Mouse (Mus musculus): ENCODE data around the gene Olfr1104.

Olfr1104 gene

DNA sequence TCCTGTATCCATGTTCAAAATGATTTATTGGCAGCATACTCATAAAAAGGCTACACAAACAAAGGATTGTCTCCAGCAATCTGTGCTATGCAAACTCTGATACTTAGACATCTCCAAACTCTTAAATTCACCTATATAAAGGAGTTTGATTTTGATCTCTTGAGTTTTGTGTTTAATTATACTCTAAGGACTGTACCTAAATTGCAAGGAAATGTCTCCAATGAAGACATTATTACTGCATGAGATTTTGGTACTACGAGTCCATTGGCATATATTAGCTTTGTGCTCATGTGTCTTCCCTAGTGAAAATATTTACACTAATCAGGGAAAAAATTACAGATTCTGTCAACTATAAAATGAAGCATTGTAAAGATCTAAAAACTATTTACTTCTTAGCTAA is at the start of gene Olfr1104:
TSS of gene Olfr1104 (minus strand) at position 101 of the 400 bp plus-strand sequence.
- in situ Hi-C loops (cut with MboI, MseI): no loop called here

DNA sequence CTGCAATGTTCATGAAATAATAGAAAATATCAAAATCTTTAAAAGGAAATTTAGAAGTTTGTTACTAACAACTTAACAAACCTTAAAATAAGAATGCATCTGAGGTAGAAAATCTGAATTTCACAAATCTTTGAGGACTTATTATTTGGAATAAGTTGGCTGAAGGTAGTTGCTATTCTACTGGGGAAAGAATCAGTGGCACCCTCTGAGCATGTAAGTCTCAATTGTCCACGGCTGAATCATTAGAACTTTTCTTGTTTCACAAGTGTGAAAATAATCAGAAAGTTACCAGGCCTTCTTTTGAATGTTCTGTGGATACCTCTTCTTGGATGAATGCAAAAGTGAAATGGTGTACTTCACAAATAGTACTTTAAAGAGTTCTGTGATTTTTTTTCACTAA is 48.8 kb upstream of the Olfr1104 start, which contains the start of gene Olfr1107:
TSS of gene Olfr1107 (minus strand) at position 101 of the 400 bp plus-strand sequence.
- in situ Hi-C loops (cut with MboI, MseI): no loop called here

DNA sequence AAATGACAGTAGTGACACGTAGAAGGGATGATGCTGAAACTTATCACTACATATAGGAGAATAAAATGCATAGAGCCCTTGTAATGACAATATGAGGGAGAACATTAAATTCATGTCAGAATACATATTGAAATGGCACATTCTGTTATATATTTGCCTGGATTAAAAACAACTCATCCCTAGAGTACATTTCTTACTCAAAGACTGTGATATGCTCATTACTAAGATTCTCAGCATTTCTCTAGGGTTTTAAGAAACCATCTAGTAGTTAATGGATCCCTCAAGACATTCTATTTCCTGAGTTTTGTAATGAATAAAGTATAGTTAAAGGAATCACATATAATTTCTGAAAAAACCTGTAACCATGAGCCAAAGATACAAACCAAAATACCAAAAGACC is 25.3 kb upstream of the Olfr1104 start, which contains the start of gene Olfr1106:
TSS of gene Olfr1106 (minus strand) at position 101 of the 400 bp plus-strand sequence.
- in situ Hi-C loops (cut with MboI, MseI): no loop called here

DNA sequence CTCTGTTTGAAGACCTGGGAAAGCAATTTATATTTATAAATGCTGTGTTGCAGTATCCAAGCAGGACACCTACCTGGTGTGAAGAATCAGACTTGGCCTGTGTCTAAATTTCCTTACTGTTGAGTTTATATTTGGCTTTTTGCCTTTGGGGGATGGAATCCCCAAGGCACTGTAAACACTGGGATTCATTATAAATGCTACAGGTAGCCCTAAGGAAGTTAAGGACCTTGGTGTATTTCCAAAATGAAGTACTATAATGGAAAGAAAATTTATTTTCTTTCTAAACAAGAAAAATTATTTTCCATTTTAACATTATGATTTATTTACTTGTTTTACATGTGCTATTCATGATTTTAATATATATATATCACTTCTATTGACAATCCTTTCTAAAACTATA is 9.6 kb upstream of the Olfr1104 start, which contains the start of gene Olfr1105:
TSS of gene Olfr1105 (minus strand) at position 101 of the 400 bp plus-strand sequence.
- in situ Hi-C loops (cut with MboI, MseI): no loop called here

DNA sequence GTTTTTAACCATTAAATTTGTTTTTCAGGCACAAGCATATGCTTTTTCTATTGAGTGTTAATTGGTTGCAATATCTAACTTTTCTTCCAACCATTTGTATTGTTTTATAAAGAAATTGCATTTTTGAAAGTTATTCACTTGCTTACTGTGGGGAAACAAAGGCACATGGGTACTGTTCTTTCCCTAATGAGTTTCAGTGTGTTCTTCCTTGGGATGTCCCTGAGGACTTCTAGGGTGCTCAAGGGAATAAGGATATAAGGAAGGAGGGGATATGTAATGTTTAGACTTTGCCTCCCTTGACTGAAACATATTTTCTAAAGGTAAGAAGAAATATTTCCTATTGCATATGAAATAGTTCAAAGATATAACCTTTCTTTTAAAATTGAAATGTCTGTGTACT is 28.8 kb downstream of the Olfr1104 start, which contains the start of gene Olfr1102:
TSS of gene Olfr1102 (plus strand) at position 301 of the 400 bp plus-strand sequence.
- in situ Hi-C loops (cut with MboI, MseI): no loop called here

DNA sequence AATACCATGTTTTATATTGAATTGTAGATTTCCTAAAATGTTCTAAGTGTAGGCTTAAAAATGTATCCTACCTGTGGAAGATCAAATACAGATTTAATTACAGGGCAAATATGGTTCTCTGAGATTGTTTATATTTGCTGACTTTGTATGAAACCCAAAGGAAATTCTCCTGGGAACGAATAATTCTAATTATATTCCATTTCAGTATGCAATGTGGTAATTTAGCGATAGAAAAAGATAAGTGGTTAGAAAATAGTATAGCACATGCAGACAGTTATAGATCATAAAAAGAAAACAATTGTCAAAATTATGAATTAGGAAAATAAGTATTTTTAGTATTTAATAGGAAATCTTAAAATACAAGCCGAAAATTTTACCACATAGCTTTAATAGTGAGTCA is 35.8 kb downstream of the Olfr1104 start, which contains the start of gene Olfr1101:
TSS of gene Olfr1101 (minus strand) at position 101 of the 400 bp plus-strand sequence.
- in situ Hi-C loops (cut with MboI, MseI): no loop called here

DNA sequence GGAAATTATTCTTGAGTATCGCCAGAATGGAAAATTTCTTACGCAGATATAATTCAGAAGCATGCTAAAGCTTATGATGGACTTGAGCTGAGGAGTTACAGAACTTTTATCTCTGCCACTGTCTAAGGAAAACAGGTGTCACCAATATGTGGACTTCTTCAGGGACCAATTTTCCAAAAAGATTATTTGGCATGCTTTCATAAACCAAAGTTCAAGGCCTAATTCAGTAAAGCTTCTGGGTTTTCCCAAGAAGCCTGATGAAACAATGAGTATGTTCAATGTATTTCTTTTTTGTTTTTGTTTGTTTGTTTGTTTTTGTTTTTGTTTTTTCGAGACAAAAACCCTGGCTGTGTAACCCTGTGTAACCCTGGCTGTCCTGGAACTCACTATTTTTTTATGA is 47.0 kb downstream of the Olfr1104 start, which contains the start of gene Olfr1100:
TSS of gene Olfr1100 (minus strand) at position 101 of the 400 bp plus-strand sequence.
- in situ Hi-C loops (cut with MboI, MseI): no loop called here
